Mouse (Mus musculus): ENCODE measurements around the gene Mtmr4. TPM values are rescaled to one million over a fixed set of nuclear protein-coding genes. Genes with fewer than 3 reads are reported as not detected.

The Mtmr4 gene
- polyA plus RNA-seq, 1 experiment from 2014 or later, result 34.9 TPM

Other genes with a start within 250 kb of the Mtmr4 start
- 1.1 and 1.7 TPM in 2 replicates for gene Ppm1e, start 233.1 kb upstream of the Mtmr4 start, polyA plus RNA-seq (2015; fragmentation: Nextera tagmentation; extraction: Ambion mirVana)
- 9.0 and 11.3 TPM in 2 replicates for gene Rad51c, start 187.2 kb upstream of the Mtmr4 start, polyA plus RNA-seq (2015; fragmentation: Nextera tagmentation; extraction: Ambion mirVana)
- 0.46 and 0.54 TPM in 2 replicates for gene Tex14, start 187.1 kb upstream of the Mtmr4 start, polyA plus RNA-seq (2015; fragmentation: Nextera tagmentation; extraction: Ambion mirVana)
- not detected in 2 replicates for gene Gm11492, start 25.5 kb upstream of the Mtmr4 start, polyA plus RNA-seq (2015; fragmentation: Nextera tagmentation; extraction: Ambion mirVana)
- gene Sept4, start 23.3 kb upstream of the Mtmr4 start, polyA plus RNA-seq (2015; fragmentation: Nextera tagmentation; extraction: Ambion mirVana), result 76.8 and 85.6 TPM in 2 replicates
- gene Hsf5, start 25.0 kb downstream of the Mtmr4 start, polyA plus RNA-seq (2015; fragmentation: Nextera tagmentation; extraction: Ambion mirVana), result 0.15 and 0.21 TPM in 2 replicates
- 14.3 and 16.4 TPM in 2 replicates for gene Rnf43, start 70.6 kb downstream of the Mtmr4 start, polyA plus RNA-seq (2015; fragmentation: Nextera tagmentation; extraction: Ambion mirVana)
- gene Supt4a, start 145.4 kb downstream of the Mtmr4 start, polyA plus RNA-seq (2015; fragmentation: Nextera tagmentation; extraction: Ambion mirVana), result 144 and 155 TPM in 2 replicates
- gene Tspoap1, start 168.4 kb downstream of the Mtmr4 start, polyA plus RNA-seq (2015; fragmentation: Nextera tagmentation; extraction: Ambion mirVana), result 1.4 and 2.7 TPM in 2 replicates
- 0.71 and 2.4 TPM in 2 replicates for gene Mpo, start 201.4 kb downstream of the Mtmr4 start, polyA plus RNA-seq (2015; fragmentation: Nextera tagmentation; extraction: Ambion mirVana)
- 0.09 and 0.31 TPM in 2 replicates for gene Lpo, start 236.1 kb downstream of the Mtmr4 start, polyA plus RNA-seq (2015; fragmentation: Nextera tagmentation; extraction: Ambion mirVana)

Data from lung, embryonic 15.5 days (tissue).